Mouse (Mus musculus) layer of hippocampus, adult 9-11 months (tissue): ENCODE measurements around the gene Afmid.
"Not testable (repeated sequence)": the region's sequence is repeated elsewhere in the genome, so short reads cannot be mapped to it uniquely, and the experiment has no call there.

Experiments used
- DNase-seq: peaks from one replicate; pipeline ENCODE4 v3.0.0; 2022

Afmid gene

GRCm38 (mm10) chr11:117825333-117826101 is at the start of gene Afmid, which contains the start of gene Tk1:
Gene Afmid (plus strand): TSS chr11:117825924.
Gene Tk1 (minus strand): TSS chr11:117826092.
- no peak for DNase-seq

GRCm38 (mm10) chr11:117776085-117776792 is 49.5 kb upstream of the Afmid start:
- DNase-seq = no peak

- DNase-seq = no peak
These were observed 48.6 kb upstream of the Afmid start for GRCm38 (mm10) chr11:117777111-117777510.

GRCm38 (mm10) chr11:117778031-117778430 is 47.7 kb upstream of the Afmid start:
- no peak for DNase-seq

- no peak for DNase-seq
These were observed 46.8 kb upstream of the Afmid start for GRCm38 (mm10) chr11:117778851-117779433.

- peak; percentile 77 for DNase-seq
These were observed 46.1 kb upstream of the Afmid start for GRCm38 (mm10) chr11:117779434-117780198.

GRCm38 (mm10) chr11:117780199-117780515 is 45.6 kb upstream of the Afmid start:
- no peak for DNase-seq

GRCm38 (mm10) chr11:117780582-117781111 is 45.1 kb upstream of the Afmid start:
- peak; percentile 81 for DNase-seq

GRCm38 (mm10) chr11:117781199-117781821 is 44.4 kb upstream of the Afmid start:
- DNase-seq = peak; percentile 77

GRCm38 (mm10) chr11:117781993-117782704 is 43.6 kb upstream of the Afmid start, which contains the start of the genes Tmc8 and Tmc6:
Gene Tmc8 (plus strand): TSS chr11:117782076.
Gene Tmc6 (minus strand): TSS chr11:117782198.
- no peak for DNase-seq

GRCm38 (mm10) chr11:117782705-117783034 is 43.1 kb upstream of the Afmid start:
- no peak for DNase-seq

GRCm38 (mm10) chr11:117783089-117783488 is 42.6 kb upstream of the Afmid start:
- DNase-seq = no peak

- no peak for DNase-seq
These were observed 41.9 kb upstream of the Afmid start for GRCm38 (mm10) chr11:117783683-117784309.

GRCm38 (mm10) chr11:117786294-117786693 is 39.4 kb upstream of the Afmid start:
- peak; percentile 59 for DNase-seq

- not testable (repeated sequence) for DNase-seq
These were observed 37.2 kb upstream of the Afmid start for GRCm38 (mm10) chr11:117788481-117788880.

- peak; percentile 57 for DNase-seq
These were observed 35.4 kb upstream of the Afmid start for GRCm38 (mm10) chr11:117790286-117790685.

GRCm38 (mm10) chr11:117790703-117791440 is 34.9 kb upstream of the Afmid start:
- DNase-seq = no peak

- DNase-seq = no peak
These were observed 34.3 kb upstream of the Afmid start for GRCm38 (mm10) chr11:117791441-117791761.

GRCm38 (mm10) chr11:117792281-117792888 is 33.3 kb upstream of the Afmid start:
- no peak for DNase-seq

- DNase-seq = no peak
These were observed 31.6 kb upstream of the Afmid start for GRCm38 (mm10) chr11:117794035-117794551.
